Mouse (Mus musculus): ENCODE data around the gene Efcab6. TPM values are rescaled to one million over a fixed set of nuclear protein-coding genes. Genes with fewer than 3 reads are reported as not detected.

Gene Efcab6
- polyA plus RNA-seq, 1 experiment = 215 TPM

- Histone ChIP-seq H3K27ac (ENCODE audit: control insufficient read depth, insufficient read depth, low read depth, low read length) (no peak overlapping the region), H3K4me3 (ENCODE audit: control insufficient read depth, low read depth, low read length) (no peak overlapping the region), H3K27me3 (ENCODE audit: control insufficient read depth, insufficient read depth, low read length) (no peaks in the 10 kb centered on the region), H3K4me1 (ENCODE audit: control insufficient read depth, insufficient read depth, low read length) (no peaks in the 10 kb centered on the region), H3K36me3 (ENCODE audit: control insufficient read depth, insufficient read depth, low read length) (no peaks in the 10 kb centered on the region)
- TF ChIP-seq CTCF (IDR thresholded peaks at IDR 0.05; ENCODE audit: control insufficient read depth, insufficient read depth, insufficient replicate concordance, low read depth, low read length) = no peak
Measured at GRCm38 (mm10) chr15:84096051-84096450, 30.9 kb upstream of the Efcab6 start.

GRCm38 (mm10) chr15:84094921-84095320, 29.7 kb upstream of the Efcab6 start:
- Histone ChIP-seq H3K36me3 (ENCODE audit: control insufficient read depth, insufficient read depth, low read length) (no peaks in the 10 kb centered on the region), H3K4me3 (ENCODE audit: control insufficient read depth, low read depth, low read length) (no peak overlapping the region), H3K27ac (ENCODE audit: control insufficient read depth, insufficient read depth, low read depth, low read length) (no peak overlapping the region), H3K27me3 (ENCODE audit: control insufficient read depth, insufficient read depth, low read length) (no peaks in the 10 kb centered on the region), H3K4me1 (ENCODE audit: control insufficient read depth, insufficient read depth, low read length) (no peaks in the 10 kb centered on the region)
- no peak for TF ChIP-seq POLR2A (IDR thresholded peaks at IDR 0.05; ENCODE audit: control insufficient read depth, low read depth, low read length)
- TF ChIP-seq CTCF (IDR thresholded peaks at IDR 0.05; ENCODE audit: control insufficient read depth, insufficient read depth, insufficient replicate concordance, low read depth, low read length) = no peak

- no peak overlapping the region for H3K4me3 ChIP-seq (ENCODE audit: control insufficient read depth, low read depth, low read length)
- no peaks in the 10 kb centered on the region for H3K4me1 ChIP-seq (ENCODE audit: control insufficient read depth, insufficient read depth, low read length)
- H3K36me3 ChIP-seq (ENCODE audit: control insufficient read depth, insufficient read depth, low read length) = no peaks in the 10 kb centered on the region
- H3K27ac ChIP-seq (ENCODE audit: control insufficient read depth, insufficient read depth, low read depth, low read length) = no peak overlapping the region
- H3K27me3 ChIP-seq (ENCODE audit: control insufficient read depth, insufficient read depth, low read length) = no peaks in the 10 kb centered on the region
- no peak for TF ChIP-seq POLR2A (IDR thresholded peaks at IDR 0.05; ENCODE audit: control insufficient read depth, low read depth, low read length)
- TF ChIP-seq CTCF (IDR thresholded peaks at IDR 0.05; ENCODE audit: control insufficient read depth, insufficient read depth, insufficient replicate concordance, low read depth, low read length) = no peak
Measured at GRCm38 (mm10) chr15:84086775-84087174, 21.6 kb upstream of the Efcab6 start.

- Histone ChIP-seq H3K36me3 (ENCODE audit: control insufficient read depth, insufficient read depth, low read length) (no peaks in the 10 kb centered on the region), H3K4me1 (ENCODE audit: control insufficient read depth, insufficient read depth, low read length) (no peaks in the 10 kb centered on the region), H3K27me3 (ENCODE audit: control insufficient read depth, insufficient read depth, low read length) (no peaks in the 10 kb centered on the region), H3K27ac (ENCODE audit: control insufficient read depth, insufficient read depth, low read depth, low read length) (no peak overlapping the region), H3K4me3 (ENCODE audit: control insufficient read depth, low read depth, low read length) (no peak overlapping the region)
- TF ChIP-seq POLR2A (IDR thresholded peaks at IDR 0.05; ENCODE audit: control insufficient read depth, low read depth, low read length) (no peak), CTCF (IDR thresholded peaks at IDR 0.05; ENCODE audit: control insufficient read depth, insufficient read depth, insufficient replicate concordance, low read depth, low read length) (no peak)
Measured at GRCm38 (mm10) chr15:84086364-84086763, 21.2 kb upstream of the Efcab6 start.

- no peaks in the 10 kb centered on the region for H3K36me3 ChIP-seq (ENCODE audit: control insufficient read depth, insufficient read depth, low read length)
- TF ChIP-seq CTCF (IDR thresholded peaks at IDR 0.05; ENCODE audit: control insufficient read depth, insufficient read depth, insufficient replicate concordance, low read depth, low read length) (no peak), POLR2A (IDR thresholded peaks at IDR 0.05; ENCODE audit: control insufficient read depth, low read depth, low read length) (no peak)
- no peak overlapping the region for H3K4me3 ChIP-seq (ENCODE audit: control insufficient read depth, low read depth, low read length)
- no peak overlapping the region for H3K27ac ChIP-seq (ENCODE audit: control insufficient read depth, insufficient read depth, low read depth, low read length)
- peaks cover 6% of the 10 kb centered on the region for H3K4me1 ChIP-seq (ENCODE audit: control insufficient read depth, insufficient read depth, low read length)
- no peaks in the 10 kb centered on the region for H3K27me3 ChIP-seq (ENCODE audit: control insufficient read depth, insufficient read depth, low read length)
Measured at GRCm38 (mm10) chr15:84080069-84080468, 14.9 kb upstream of the Efcab6 start.

- Histone ChIP-seq H3K4me1 (ENCODE audit: control insufficient read depth, insufficient read depth, low read length) (peaks cover 6% of the 10 kb centered on the region), H3K27me3 (ENCODE audit: control insufficient read depth, insufficient read depth, low read length) (no peaks in the 10 kb centered on the region), H3K27ac (ENCODE audit: control insufficient read depth, insufficient read depth, low read depth, low read length) (no peak overlapping the region), H3K36me3 (ENCODE audit: control insufficient read depth, insufficient read depth, low read length) (no peaks in the 10 kb centered on the region), H3K4me3 (ENCODE audit: control insufficient read depth, low read depth, low read length) (no peak overlapping the region)
- TF ChIP-seq POLR2A (IDR thresholded peaks at IDR 0.05; ENCODE audit: control insufficient read depth, low read depth, low read length) (no peak), CTCF (IDR thresholded peaks at IDR 0.05; ENCODE audit: control insufficient read depth, insufficient read depth, insufficient replicate concordance, low read depth, low read length) (no peak)
Measured at GRCm38 (mm10) chr15:84079519-84079918, 14.3 kb upstream of the Efcab6 start.

GRCm38 (mm10) chr15:84078667-84079066, 13.5 kb upstream of the Efcab6 start:
- peaks cover 6% of the 10 kb centered on the region for H3K4me1 ChIP-seq (ENCODE audit: control insufficient read depth, insufficient read depth, low read length)
- TF ChIP-seq POLR2A (IDR thresholded peaks at IDR 0.05; ENCODE audit: control insufficient read depth, low read depth, low read length) = no peak
- TF ChIP-seq CTCF (IDR thresholded peaks at IDR 0.05; ENCODE audit: control insufficient read depth, insufficient read depth, insufficient replicate concordance, low read depth, low read length) = no peak
- H3K27ac ChIP-seq (ENCODE audit: control insufficient read depth, insufficient read depth, low read depth, low read length) = no peak overlapping the region
- no peaks in the 10 kb centered on the region for H3K36me3 ChIP-seq (ENCODE audit: control insufficient read depth, insufficient read depth, low read length)
- no peaks in the 10 kb centered on the region for H3K27me3 ChIP-seq (ENCODE audit: control insufficient read depth, insufficient read depth, low read length)
- H3K4me3 ChIP-seq (ENCODE audit: control insufficient read depth, low read depth, low read length) = no peak overlapping the region

- H3K27me3 ChIP-seq (ENCODE audit: control insufficient read depth, insufficient read depth, low read length) = no peaks in the 10 kb centered on the region
- TF ChIP-seq CTCF (IDR thresholded peaks at IDR 0.05; ENCODE audit: control insufficient read depth, insufficient read depth, insufficient replicate concordance, low read depth, low read length) (no peak), POLR2A (IDR thresholded peaks at IDR 0.05; ENCODE audit: control insufficient read depth, low read depth, low read length) (no peak)
Measured at GRCm38 (mm10) chr15:84077151-84077550, 12.0 kb upstream of the Efcab6 start.

More at GRCm38 (mm10) chr15:84077151-84077550, 12.0 kb upstream of the Efcab6 start:
- Histone ChIP-seq H3K27ac (ENCODE audit: control insufficient read depth, insufficient read depth, low read depth, low read length) (no peak overlapping the region), H3K4me3 (ENCODE audit: control insufficient read depth, low read depth, low read length) (no peak overlapping the region), H3K36me3 (ENCODE audit: control insufficient read depth, insufficient read depth, low read length) (no peaks in the 10 kb centered on the region), H3K4me1 (ENCODE audit: control insufficient read depth, insufficient read depth, low read length) (peaks cover 11% of the 10 kb centered on the region)
